7 mouse cellular contexts compared by ENCODE assay signal in the genomic region with DNA sequence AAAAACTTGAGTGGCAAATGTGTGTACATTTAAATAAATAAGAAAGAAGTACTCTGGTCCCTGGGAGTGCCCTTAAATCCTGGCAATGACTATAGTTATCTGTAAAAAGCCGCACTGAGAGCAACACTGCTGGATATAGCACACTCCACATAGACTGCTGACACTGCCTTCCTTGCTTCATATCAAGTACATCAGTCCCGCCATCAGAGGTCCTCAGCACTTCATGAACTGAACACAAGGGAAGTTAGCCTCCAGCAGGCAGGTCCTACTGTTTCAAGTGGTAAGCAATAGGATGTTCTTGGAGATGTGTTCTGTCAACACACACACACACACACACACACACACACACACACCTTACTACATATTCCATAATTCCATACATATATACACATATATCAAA.
A peak's percentile ranks its signal among the peaks of the same experiment; 100 is the strongest.
DNase-seq lines count a peak whose midpoint lies in the region; ATAC-seq and TF ChIP-seq lines count a peak whose summit lies in the region.

No protein-coding gene starts in this region.

- peak; percentile 33 for DNase-seq in kidney, adult 2 months
- peak; percentile 50 for DNase-seq in embryo, embryonic 11 days
- DNase-seq in heart, postnatal 0 days (ENCODE audit: low spot score): peak; percentile 31
- DNase-seq in left cerebral cortex, postnatal 4 days: peak; percentile 44
- DNase-seq in stomach, postnatal 0 days (ENCODE audit: low spot score): peak; percentile 26
- DNase-seq in spleen, postnatal 36 days (ENCODE audit: low spot score in 2 of 2): no peak

- H3K27ac ChIP-seq in kidney, adult 2 months (ENCODE audit: insufficient read depth, low read depth, low read length): no peak overlapping the region
- no peak overlapping the region for H3K27ac ChIP-seq in kidney, embryonic 16.5 days (ENCODE audit: low read length)
- no peak overlapping the region for H3K27ac ChIP-seq in heart, postnatal 0 days (ENCODE audit: low read depth)
- H3K27ac ChIP-seq in stomach, postnatal 0 days (replicated peaks): no peak overlapping the region

- 81% methylated on average over 2 of the region's 2 CpGs for WGBS in kidney, adult 2 months
- 80% methylated on average over 2 of the region's 2 CpGs for WGBS in kidney, embryonic 16.5 days
- WGBS in heart, postnatal 0 days: 38% methylated on average over 2 of the region's 2 CpGs
- WGBS in stomach, postnatal 0 days: 62% methylated on average over 2 of the region's 2 CpGs

- TF ChIP-seq CTCF in kidney, adult 2 months (conservative IDR thresholded peaks at IDR 0.05; ENCODE audit: insufficient read depth, insufficient read length, low read depth, low read length): peak; percentile 54
- peak; percentile 62 for TF ChIP-seq CTCF in heart, postnatal 0 days (IDR thresholded peaks at IDR 0.05; ENCODE audit: low read depth)
- TF ChIP-seq CTCF in stomach, postnatal 0 days (IDR thresholded peaks at IDR 0.05; ENCODE audit: low read depth): peak; percentile 74

- no peaks in the 10 kb centered on the region for H3K27me3 ChIP-seq in kidney, adult 2 months (replicated peaks; ENCODE audit: control insufficient read depth, insufficient read depth, low read length)
- H3K27me3 ChIP-seq in kidney, embryonic 16.5 days (ENCODE audit: insufficient read depth, low read length): no peaks in the 10 kb centered on the region
- no peaks in the 10 kb centered on the region for H3K27me3 ChIP-seq in heart, postnatal 0 days (ENCODE audit: control insufficient read depth, insufficient read depth, low read length)
- no peaks in the 10 kb centered on the region for H3K27me3 ChIP-seq in stomach, postnatal 0 days (ENCODE audit: control insufficient read depth, insufficient read depth, low read length)

- H3K9ac ChIP-seq in kidney, embryonic 16.5 days (replicated peaks; ENCODE audit: low read length): no peak overlapping the region
- no peak overlapping the region for H3K9ac ChIP-seq in heart, postnatal 0 days (replicated peaks; ENCODE audit: low read depth, low read length)
- H3K9ac ChIP-seq in stomach, postnatal 0 days (ENCODE audit: low read length): no peak overlapping the region

- no peak for TF ChIP-seq POLR2A in kidney, adult 2 months (IDR thresholded peaks at IDR 0.05; ENCODE audit: low read depth, low read length)

- H3K9me3 ChIP-seq in kidney, embryonic 16.5 days (ENCODE audit: low read length): no peaks in the 10 kb centered on the region
- H3K9me3 ChIP-seq in heart, postnatal 0 days (replicated peaks; ENCODE audit: control insufficient read depth, low read length): no peaks in the 10 kb centered on the region
- no peaks in the 10 kb centered on the region for H3K9me3 ChIP-seq in stomach, postnatal 0 days (ENCODE audit: control insufficient read depth, low read length)

- no peak for TF ChIP-seq EP300 in heart, postnatal 0 days (IDR thresholded peaks at IDR 0.05; ENCODE audit: low read depth)
- TF ChIP-seq EP300 in stomach, postnatal 0 days (optimal IDR thresholded peaks at IDR 0.05): no peak

- no peak for ATAC-seq in kidney, embryonic 16.5 days (ENCODE audit: low FRiP score, low TSS enrichment)
- ATAC-seq in heart, postnatal 0 days (ENCODE audit: insufficient read depth, low read depth): peak; percentile 58; the same call in 1 of the 2 replicates
- peak; percentile 54; the same call in 1 of the 2 replicates for ATAC-seq in stomach, postnatal 0 days (ENCODE audit: low FRiP score, low TSS enrichment)

- H3K36me3 ChIP-seq in kidney, adult 2 months (ENCODE audit: control insufficient read depth, insufficient read depth, low read length): no peaks in the 10 kb centered on the region
- H3K36me3 ChIP-seq in kidney, embryonic 16.5 days (ENCODE audit: insufficient read depth, low read length): no peaks in the 10 kb centered on the region
- H3K36me3 ChIP-seq in heart, postnatal 0 days (replicated peaks; ENCODE audit: control insufficient read depth, insufficient read depth, low read length): no peaks in the 10 kb centered on the region
- H3K36me3 ChIP-seq in stomach, postnatal 0 days (ENCODE audit: control insufficient read depth, insufficient read depth, low read length): no peaks in the 10 kb centered on the region

- intact Hi-C loops in left cerebral cortex, postnatal 4 days (cut with DNase I): loop anchor here (10.0 kb wide), 2 partner anchors 332 to 1372 kb away; no protein-coding TSS in a partner anchor

- no peak overlapping the region for H3K4me3 ChIP-seq in kidney, adult 2 months (ENCODE audit: insufficient read depth, low read depth, low read length)
- H3K4me3 ChIP-seq in kidney, embryonic 16.5 days (ENCODE audit: low read length): no peak overlapping the region
- H3K4me3 ChIP-seq in heart, postnatal 0 days (ENCODE audit: low read depth, low read length): no peak overlapping the region
- H3K4me3 ChIP-seq in stomach, postnatal 0 days (ENCODE audit: low read depth, low read length): no peak overlapping the region

- H3K4me1 ChIP-seq in kidney, adult 2 months (ENCODE audit: control insufficient read depth, insufficient read depth, low read length): no peaks in the 10 kb centered on the region
- H3K4me1 ChIP-seq in kidney, embryonic 16.5 days (ENCODE audit: insufficient read depth, low read length): no peaks in the 10 kb centered on the region
- no peaks in the 10 kb centered on the region for H3K4me1 ChIP-seq in heart, postnatal 0 days (ENCODE audit: control insufficient read depth, insufficient read depth)
- no peaks in the 10 kb centered on the region for H3K4me1 ChIP-seq in stomach, postnatal 0 days (replicated peaks; ENCODE audit: control insufficient read depth, insufficient read depth)

- no peak overlapping the region for H3K4me2 ChIP-seq in kidney, embryonic 16.5 days (replicated peaks; ENCODE audit: low read depth, low read length)
- H3K4me2 ChIP-seq in heart, postnatal 0 days (ENCODE audit: low read depth, low read length): no peak overlapping the region
- no peak overlapping the region for H3K4me2 ChIP-seq in stomach, postnatal 0 days (replicated peaks; ENCODE audit: low read depth)

Comparison
In these comparisons a context has a peak if more than half of its experiments do, and no peak if none do; other contexts are left out.
1. DNase-seq: peak in kidney, adult 2 months (single experiment), embryo, embryonic 11 days (single experiment), heart, postnatal 0 days (single experiment), left cerebral cortex, postnatal 4 days (single experiment) and stomach, postnatal 0 days (single experiment); none in spleen, postnatal 36 days (0 of 2).
2. Peak in every context shown above with its lines, with median percentiles within 50 percentile points of each other: CTCF ChIP-seq.